Mouse (Mus musculus): ENCODE data around the gene Dok7. TPM values are rescaled to one million over a fixed set of nuclear protein-coding genes. Genes with fewer than 3 reads are reported as not detected.

The Dok7 gene
- polyA plus RNA-seq, 1 experiment from 2014 or later: 0.06 TPM

DNA sequence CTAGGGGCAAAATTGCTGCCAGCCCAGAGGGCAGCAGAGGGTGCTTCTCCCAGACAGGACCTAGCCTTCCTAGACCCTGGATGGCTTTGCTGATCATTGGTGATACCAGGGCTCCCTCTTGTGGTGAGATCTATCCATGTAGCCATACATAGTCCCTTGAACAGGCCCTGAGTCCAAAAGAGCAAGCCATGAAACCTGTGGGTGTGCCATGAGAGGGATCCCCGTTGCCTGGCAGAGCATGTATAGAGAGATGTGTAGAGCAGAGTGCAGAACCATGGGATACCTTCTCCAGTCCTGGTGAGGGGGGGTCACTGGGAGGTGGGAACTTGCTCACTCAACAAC, 13.5 kb upstream of the Dok7 start:
- H3K36me3 ChIP-seq (replicated peaks; ENCODE audit: insufficient read depth, low read length): peaks cover 5% of the 10 kb centered on the region; the same call in 1 of the 2 replicates
- ATAC-seq (peak; percentile 70), DNase-seq (peak; percentile 82)
- no peak overlapping the region for H3K27ac ChIP-seq (ENCODE audit: low read depth)
- WGBS (ENCODE audit: insufficient replicate concordance): 6% methylated on average over 1 of the region's 1 CpGs
- peaks cover 20% of the 10 kb centered on the region for H3K4me1 ChIP-seq (ENCODE audit: insufficient read depth)
- H3K4me3 ChIP-seq (ENCODE audit: low read depth, low read length): 0 out of 2 replicates have a peak overlapping the region, but pooled peaks have one; percentile 35
- H3K27me3 ChIP-seq (ENCODE audit: insufficient read depth, low read length): no peaks in the 10 kb centered on the region
- TF ChIP-seq CTCF (IDR thresholded peaks at IDR 0.05; ENCODE audit: low read depth) (peak; percentile 95), EP300 (IDR thresholded peaks at IDR 0.05; ENCODE audit: low read depth) (no peak)
- no peaks in the 10 kb centered on the region for H3K9me3 ChIP-seq (ENCODE audit: low read length)
- H3K4me2 ChIP-seq (ENCODE audit: low read depth, low read length): peak overlapping the region; percentile 69
- peak overlapping the region; percentile 59 for H3K9ac ChIP-seq (replicated peaks)

DNA sequence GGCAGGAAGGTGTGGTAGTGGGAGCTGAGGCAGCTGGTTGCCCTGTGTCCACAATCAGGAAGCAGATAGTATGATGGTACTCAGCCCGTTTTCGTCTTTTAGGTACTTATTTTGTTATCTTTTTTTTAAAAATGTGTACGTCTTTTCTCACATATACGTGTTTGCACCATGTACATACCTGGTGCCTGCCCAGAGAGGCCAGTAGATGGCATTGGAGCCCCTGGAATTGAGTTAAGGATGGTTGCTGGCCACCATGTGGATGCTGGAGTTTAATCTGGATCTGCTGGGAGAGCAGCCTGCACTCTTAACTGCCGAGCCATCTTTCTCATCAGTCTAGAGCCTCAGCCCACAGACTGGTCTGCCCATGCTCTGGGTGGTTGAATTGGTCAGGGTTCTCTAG, 6.0 kb upstream of the Dok7 start:
- 60% methylated on average over 5 of the region's 5 CpGs for WGBS (ENCODE audit: insufficient replicate concordance)
- DNase-seq (no peak), ATAC-seq (no peak)
- TF ChIP-seq CTCF (IDR thresholded peaks at IDR 0.05; ENCODE audit: low read depth) (peak; percentile 27), EP300 (IDR thresholded peaks at IDR 0.05; ENCODE audit: low read depth) (no peak)
- H3K36me3 ChIP-seq (replicated peaks; ENCODE audit: insufficient read depth, low read length): 0 out of 2 replicates have a peak, but pooled peaks cover 5% of the 10 kb centered on the region
- H3K27ac ChIP-seq (ENCODE audit: low read depth): no peak overlapping the region
- H3K9ac ChIP-seq (replicated peaks): no peak overlapping the region
- H3K27me3 ChIP-seq (ENCODE audit: insufficient read depth, low read length): peaks cover 5% of the 10 kb centered on the region; the same call in 1 of the 2 replicates
- no peaks in the 10 kb centered on the region for H3K9me3 ChIP-seq (ENCODE audit: low read length)
- no peak overlapping the region for H3K4me3 ChIP-seq (ENCODE audit: low read depth, low read length)
- peaks cover 5% of the 10 kb centered on the region; the same call in 1 of the 2 replicates for H3K4me1 ChIP-seq (ENCODE audit: insufficient read depth)
- H3K4me2 ChIP-seq (ENCODE audit: low read depth, low read length): no peak overlapping the region

DNA sequence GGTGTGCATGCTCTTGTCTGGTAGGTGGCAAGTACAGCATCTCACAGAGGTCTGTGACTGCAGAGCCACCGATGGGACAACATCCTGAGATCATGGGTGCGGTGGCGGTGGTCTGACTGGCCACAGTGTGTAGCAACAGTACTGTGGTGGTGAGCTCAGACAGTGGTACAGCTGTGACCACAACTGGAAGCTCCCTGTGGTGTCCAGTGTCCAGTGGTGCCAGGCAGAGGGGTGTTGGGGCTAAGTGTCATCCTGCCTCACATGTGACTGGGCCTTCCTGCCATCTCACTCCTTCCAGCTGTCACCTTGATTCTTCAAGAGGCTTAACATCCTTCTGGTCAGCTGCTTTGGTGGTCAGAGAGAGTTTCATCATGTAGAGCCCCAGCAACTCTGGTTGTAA, 1.9 kb upstream of the Dok7 start:
- TF ChIP-seq EP300 (IDR thresholded peaks at IDR 0.05; ENCODE audit: low read depth): no peak
- no peak for TF ChIP-seq CTCF (IDR thresholded peaks at IDR 0.05; ENCODE audit: low read depth)
- no peak overlapping the region for H3K9ac ChIP-seq (replicated peaks)
- H3K9me3 ChIP-seq (ENCODE audit: low read length): no peaks in the 10 kb centered on the region
- H3K27ac ChIP-seq (ENCODE audit: low read depth): no peak overlapping the region
- peaks cover 42% of the 10 kb centered on the region for H3K27me3 ChIP-seq (ENCODE audit: insufficient read depth, low read length)
- H3K36me3 ChIP-seq (replicated peaks; ENCODE audit: insufficient read depth, low read length): no peaks in the 10 kb centered on the region
- peaks cover 5% of the 10 kb centered on the region for H3K4me1 ChIP-seq (ENCODE audit: insufficient read depth)
- DNase-seq: no peak
- H3K4me2 ChIP-seq (ENCODE audit: low read depth, low read length): no peak overlapping the region
- ATAC-seq: no peak
- no peak overlapping the region for H3K4me3 ChIP-seq (ENCODE audit: low read depth, low read length)
- 69% methylated on average over 3 of the region's 3 CpGs for WGBS (ENCODE audit: insufficient replicate concordance)

DNA sequence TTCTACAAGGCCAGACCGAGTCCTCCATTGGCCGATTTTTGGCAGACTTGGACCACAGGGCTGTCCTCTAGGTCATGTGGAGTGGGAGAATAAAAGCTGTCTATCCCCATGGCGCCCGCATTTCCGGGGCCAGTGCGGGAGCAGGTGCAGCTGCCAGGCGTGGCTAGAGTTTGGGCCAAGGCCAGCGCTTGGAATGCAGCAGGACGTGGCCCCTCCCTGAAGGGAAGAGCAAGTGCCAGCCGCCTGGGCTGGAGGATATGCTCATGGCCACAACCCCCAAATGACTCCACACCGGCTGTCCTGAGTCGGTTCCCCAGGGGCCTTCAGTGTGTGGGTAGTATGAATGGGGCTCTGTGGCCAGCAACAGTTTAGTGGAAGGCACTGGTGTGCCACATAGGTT, 1.5 kb upstream of the Dok7 start:
- peaks cover 42% of the 10 kb centered on the region for H3K27me3 ChIP-seq (ENCODE audit: insufficient read depth, low read length)
- no peak overlapping the region for H3K4me2 ChIP-seq (ENCODE audit: low read depth, low read length)
- TF ChIP-seq EP300 (IDR thresholded peaks at IDR 0.05; ENCODE audit: low read depth): no peak
- TF ChIP-seq CTCF (IDR thresholded peaks at IDR 0.05; ENCODE audit: low read depth): no peak
- H3K9me3 ChIP-seq (ENCODE audit: low read length): no peaks in the 10 kb centered on the region
- no peak overlapping the region for H3K27ac ChIP-seq (ENCODE audit: low read depth)
- no peak for DNase-seq
- peaks cover 5% of the 10 kb centered on the region for H3K4me1 ChIP-seq (ENCODE audit: insufficient read depth)
- no peak overlapping the region for H3K9ac ChIP-seq (replicated peaks)
- 76% methylated on average over 12 of the region's 12 CpGs for WGBS (ENCODE audit: insufficient replicate concordance)
- no peaks in the 10 kb centered on the region for H3K36me3 ChIP-seq (replicated peaks; ENCODE audit: insufficient read depth, low read length)
- no peak overlapping the region for H3K4me3 ChIP-seq (ENCODE audit: low read depth, low read length)
- ATAC-seq: no peak

DNA sequence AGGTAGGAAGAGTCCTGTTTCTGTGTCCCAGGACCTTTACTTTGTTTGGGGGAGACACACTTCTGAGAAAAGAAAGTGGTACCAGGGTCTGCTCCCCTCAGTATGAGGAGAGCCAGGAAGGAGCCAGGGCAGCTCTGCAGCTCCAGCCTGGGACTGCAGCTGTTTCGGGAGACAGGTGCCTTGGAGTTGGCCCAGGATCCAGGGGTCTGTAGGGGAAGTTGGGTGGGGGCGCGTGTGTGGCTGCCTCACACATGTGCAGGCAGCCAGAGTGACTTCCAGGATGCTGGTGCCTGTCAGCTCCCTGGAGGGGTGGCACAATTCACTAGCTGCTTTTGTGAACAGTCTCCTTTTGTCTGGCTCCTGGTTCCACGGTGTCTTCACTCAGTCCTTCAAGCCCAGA, 1.0 kb downstream of the Dok7 start:
- Histone ChIP-seq H3K4me2 (ENCODE audit: low read depth, low read length) (peak overlapping the region; percentile 73), H3K4me1 (ENCODE audit: insufficient read depth) (peaks cover 5% of the 10 kb centered on the region), H3K27ac (ENCODE audit: low read depth) (no peak overlapping the region), H3K36me3 (replicated peaks; ENCODE audit: insufficient read depth, low read length) (no peaks in the 10 kb centered on the region), H3K27me3 (ENCODE audit: insufficient read depth, low read length) (peaks cover 42% of the 10 kb centered on the region), H3K4me3 (ENCODE audit: low read depth, low read length) (peak overlapping the region; percentile 51; the same call in 1 of the 2 replicates), H3K9ac (replicated peaks) (no peak overlapping the region), H3K9me3 (ENCODE audit: low read length) (no peaks in the 10 kb centered on the region)
- ATAC-seq: no peak
- TF ChIP-seq EP300 (IDR thresholded peaks at IDR 0.05; ENCODE audit: low read depth): no peak
- no peak for TF ChIP-seq CTCF (IDR thresholded peaks at IDR 0.05; ENCODE audit: low read depth)
- 25% methylated on average over 4 of the region's 4 CpGs for WGBS (ENCODE audit: insufficient replicate concordance)
- no peak for DNase-seq

DNA sequence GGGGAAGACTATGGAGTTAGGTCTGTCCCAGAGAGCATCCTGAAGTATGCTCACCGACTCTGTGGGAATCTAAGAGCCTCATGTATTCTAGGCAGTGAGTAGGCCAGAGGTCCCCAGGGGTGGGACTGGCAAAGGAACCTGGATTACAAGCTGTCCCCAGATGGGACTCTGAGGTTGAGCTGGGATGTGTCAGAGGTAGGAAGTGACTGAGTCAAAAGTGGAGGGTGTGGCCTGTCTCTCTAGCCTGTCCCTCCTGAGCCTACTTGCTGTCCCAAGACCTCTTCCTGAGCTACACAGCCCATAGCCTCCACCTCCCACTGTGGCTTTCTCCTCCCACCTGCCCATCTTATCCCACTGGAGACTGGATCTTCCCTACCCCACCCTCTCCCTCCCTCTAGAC, 1.6 kb downstream of the Dok7 start:
- DNase-seq (no peak), ATAC-seq (no peak)
- Histone ChIP-seq H3K9ac (replicated peaks) (no peak overlapping the region), H3K36me3 (replicated peaks; ENCODE audit: insufficient read depth, low read length) (no peaks in the 10 kb centered on the region), H3K4me2 (ENCODE audit: low read depth, low read length) (no peak overlapping the region), H3K27me3 (ENCODE audit: insufficient read depth, low read length) (peaks cover 42% of the 10 kb centered on the region), H3K4me1 (ENCODE audit: insufficient read depth) (peaks cover 5% of the 10 kb centered on the region), H3K9me3 (ENCODE audit: low read length) (no peaks in the 10 kb centered on the region), H3K27ac (ENCODE audit: low read depth) (no peak overlapping the region), H3K4me3 (ENCODE audit: low read depth, low read length) (no peak overlapping the region)
- TF ChIP-seq CTCF (IDR thresholded peaks at IDR 0.05; ENCODE audit: low read depth): no peak
- TF ChIP-seq EP300 (IDR thresholded peaks at IDR 0.05; ENCODE audit: low read depth): no peak
- 50% methylated on average over 1 of the region's 1 CpGs for WGBS (ENCODE audit: insufficient replicate concordance)

DNA sequence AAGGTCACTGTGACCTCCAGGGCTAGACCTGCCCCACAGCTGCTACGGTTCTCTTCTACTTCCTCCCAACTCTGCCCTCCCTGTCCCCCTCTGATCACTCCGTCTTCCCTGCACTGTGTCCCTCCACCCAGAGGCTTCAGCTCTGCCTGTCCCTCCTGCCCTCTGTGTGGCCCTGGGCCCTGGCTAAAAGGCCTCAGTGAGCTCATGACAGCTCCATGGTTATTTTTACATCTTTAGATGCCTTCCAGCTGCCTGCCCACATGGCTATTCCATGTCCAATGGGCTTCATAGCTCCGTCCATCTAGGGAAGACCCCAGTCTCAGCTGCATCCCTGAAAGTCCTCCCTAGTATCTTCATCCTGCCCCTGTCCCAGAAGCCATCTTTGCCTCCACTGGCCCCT, 3.5 kb downstream of the Dok7 start:
- ATAC-seq (no peak), DNase-seq (no peak)
- WGBS (ENCODE audit: insufficient replicate concordance): 47% methylated on average over 3 of the region's 3 CpGs
- no peak overlapping the region for H3K4me2 ChIP-seq (ENCODE audit: low read depth, low read length)
- TF ChIP-seq CTCF (IDR thresholded peaks at IDR 0.05; ENCODE audit: low read depth): no peak
- no peak for TF ChIP-seq EP300 (IDR thresholded peaks at IDR 0.05; ENCODE audit: low read depth)
- H3K4me3 ChIP-seq (ENCODE audit: low read depth, low read length): no peak overlapping the region
- no peak overlapping the region for H3K9ac ChIP-seq (replicated peaks)
- H3K27me3 ChIP-seq (ENCODE audit: insufficient read depth, low read length): peaks cover 41% of the 10 kb centered on the region
- H3K4me1 ChIP-seq (ENCODE audit: insufficient read depth): peaks cover 5% of the 10 kb centered on the region
- no peaks in the 10 kb centered on the region for H3K9me3 ChIP-seq (ENCODE audit: low read length)
- no peak overlapping the region for H3K27ac ChIP-seq (ENCODE audit: low read depth)
- no peaks in the 10 kb centered on the region for H3K36me3 ChIP-seq (replicated peaks; ENCODE audit: insufficient read depth, low read length)

All from liver, postnatal 0 days (tissue).